Mouse (Mus musculus) limb, embryonic 13.5 days (tissue): Measurements from ENCODE around the gene Abcb6. TPM values are rescaled to one million over a fixed set of nuclear protein-coding genes. Genes with fewer than 3 reads are reported as not detected.
A peak's percentile ranks its signal among the peaks of the same experiment; 100 is the strongest.

ENCODE experiments used
- ATAC-seq: fragments of 200-750 bp; cut with Nextera tagmentation; 2 replicates; pipeline ENCODE4 v1.8.0; 2017; ENCODE audit warnings: low read depth, moderate number of reproducible peaks, moderate TSS enrichment; ENCODE audit not compliant: low FRiP score
- H3K27ac ChIP-seq: fragments of 300-500 bp; sonication (generic); 2 replicates; pipeline ENCODE4 v1.5.1; 2015; ENCODE audit warnings: inconsistent platforms, mild to moderate bottlenecking, moderate library complexity
- H3K27me3 ChIP-seq: fragments of 300-500 bp; sonication (generic); 2 replicates; pipeline ENCODE4 v1.6.1; 2015; ENCODE audit warnings: mild to moderate bottlenecking, inconsistent platforms
- H3K36me3 ChIP-seq: fragments of 300-500 bp; sonication (generic); 2 replicates; pipeline ENCODE4 v1.6.1; 2015; ENCODE audit warnings: inconsistent platforms, mild to moderate bottlenecking, moderate library complexity
- H3K4me1 ChIP-seq: fragments of 300-500 bp; sonication (generic); 2 replicates; pipeline ENCODE4 v1.6.1; 2015; ENCODE audit warnings: inconsistent platforms
- H3K4me2 ChIP-seq: fragments of 300-500 bp; sonication (generic); replicated peaks from 2 replicates; pipeline ENCODE4 v1.6.1; 2015; ENCODE audit warnings: inconsistent platforms, mild to moderate bottlenecking, moderate library complexity
- H3K4me3 ChIP-seq: fragments of 300-500 bp; sonication (generic); 2 replicates; pipeline ENCODE4 v1.5.1; 2015; ENCODE audit warnings: moderate library complexity, mild to moderate bottlenecking, inconsistent platforms
- H3K9ac ChIP-seq: fragments of 300-500 bp; sonication (generic); 2 replicates; pipeline ENCODE4 v1.6.1; 2015; ENCODE audit warnings: mild to moderate bottlenecking, inconsistent platforms
- H3K9me3 ChIP-seq: fragments of 300-500 bp; sonication (generic); 2 replicates; pipeline ENCODE4 v1.6.1; 2016; ENCODE audit warnings: inconsistent platforms
- WGBS: fragments of 180-500 bp; shearing (Covaris S2); methylation state at CpG from one replicate; pipeline ENCODE4 v1.1.7; 2015; 5-methylcytosine and 5-hydroxymethylcytosine counted together
- polyA plus RNA-seq: library from polyadenylated mRNA; unstranded; fragments of >200 nt; fragmentation: Nextera tagmentation; extraction: Ambion mirVana; gene quantifications from 2 replicates; pipeline ENCODE4 v1.2.1, GENCODE M21; 2015

The Abcb6 gene
- polyA plus RNA-seq, 1 experiment from 2014 or later = 39.5 TPM

GRCm38 (mm10) chr1:75168093-75168471, 12.1 kb downstream of the Abcb6 start:
- H3K27ac ChIP-seq = peak overlapping the region; percentile 86; the same call in 1 of the 2 replicates
- no peak; the same call in 1 of the 2 replicates for ATAC-seq
- H3K4me2 ChIP-seq = peak overlapping the region; percentile 80
- no peaks in the 10 kb centered on the region for H3K27me3 ChIP-seq
- WGBS = 10% methylated on average over 7 of the region's 7 CpGs
- H3K9ac ChIP-seq = peak overlapping the region; percentile 70
- peaks cover 34% of the 10 kb centered on the region for H3K36me3 ChIP-seq
- H3K4me1 ChIP-seq = peaks cover 9% of the 10 kb centered on the region
- H3K9me3 ChIP-seq = no peaks in the 10 kb centered on the region
- H3K4me3 ChIP-seq = peak overlapping the region; percentile 70

DNA sequence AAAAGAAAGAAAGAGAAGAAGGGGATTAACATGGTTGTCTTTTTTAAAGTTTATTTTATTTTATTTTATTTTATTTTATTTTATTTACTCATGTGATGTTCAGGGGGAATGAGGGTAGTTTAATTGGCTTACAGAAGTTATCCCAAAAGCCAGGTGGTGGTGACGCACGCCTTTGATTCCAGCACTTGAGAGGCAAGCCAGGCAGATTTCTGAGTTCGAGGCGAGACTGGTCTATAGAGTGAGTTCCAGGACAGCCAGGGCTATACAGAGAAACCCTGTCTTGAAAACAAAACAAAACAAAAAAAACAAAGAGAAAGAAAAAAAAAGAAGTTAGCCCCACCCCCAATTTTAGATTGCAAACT, 20.0 kb downstream of the Abcb6 start:
- Histone ChIP-seq H3K27ac (no peak overlapping the region), H3K27me3 (no peaks in the 10 kb centered on the region), H3K9ac (no peak overlapping the region), H3K9me3 (no peaks in the 10 kb centered on the region), H3K4me2 (no peak overlapping the region), H3K36me3 (no peaks in the 10 kb centered on the region), H3K4me1 (no peaks in the 10 kb centered on the region), H3K4me3 (no peak overlapping the region)
- 73% methylated on average over 4 of the region's 4 CpGs for WGBS
- ATAC-seq = no peak

- Histone ChIP-seq H3K4me3 (no peak overlapping the region), H3K9ac (no peak overlapping the region), H3K4me1 (no peaks in the 10 kb centered on the region), H3K27ac (no peak overlapping the region), H3K36me3 (no peaks in the 10 kb centered on the region), H3K27me3 (no peaks in the 10 kb centered on the region), H3K9me3 (no peaks in the 10 kb centered on the region), H3K4me2 (no peak overlapping the region)
- no peak for ATAC-seq
- WGBS = 65% methylated on average over 5 of the region's 5 CpGs
These were observed 20.5 kb downstream of the Abcb6 start for GRCm38 (mm10) chr1:75159540-75160255.

DNA sequence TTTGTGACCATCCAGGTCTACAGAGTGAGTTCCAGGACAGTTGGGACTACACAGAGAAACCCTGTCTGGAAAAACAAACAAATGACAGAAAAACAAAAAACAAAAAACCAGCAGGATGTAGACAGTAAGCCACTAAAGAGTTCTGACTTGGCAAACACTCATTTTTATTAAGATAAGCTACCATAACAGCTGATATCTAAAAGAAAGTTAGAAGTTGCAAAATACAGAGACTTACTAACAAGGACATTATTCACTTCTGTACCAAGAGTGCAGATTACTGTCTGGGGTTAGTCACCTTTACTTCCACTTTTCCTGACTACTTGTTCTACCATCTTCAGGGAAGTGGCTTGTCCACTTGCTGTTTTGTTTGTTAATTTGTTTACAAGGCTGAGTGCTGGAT, 21.2 kb downstream of the Abcb6 start:
- no peak for ATAC-seq
- Histone ChIP-seq H3K4me1 (no peaks in the 10 kb centered on the region), H3K4me2 (no peak overlapping the region), H3K9me3 (no peaks in the 10 kb centered on the region), H3K27ac (no peak overlapping the region), H3K27me3 (no peaks in the 10 kb centered on the region), H3K9ac (no peak overlapping the region), H3K36me3 (no peaks in the 10 kb centered on the region), H3K4me3 (no peak overlapping the region)

- Histone ChIP-seq H3K4me1 (no peaks in the 10 kb centered on the region), H3K9ac (no peak overlapping the region), H3K36me3 (no peaks in the 10 kb centered on the region), H3K27ac (no peak overlapping the region), H3K4me3 (no peak overlapping the region), H3K27me3 (no peaks in the 10 kb centered on the region), H3K4me2 (no peak overlapping the region), H3K9me3 (no peaks in the 10 kb centered on the region)
- no peak for ATAC-seq
- 67% methylated on average over 3 of the region's 3 CpGs for WGBS
These were observed 24.4 kb downstream of the Abcb6 start for GRCm38 (mm10) chr1:75155837-75156236.

GRCm38 (mm10) chr1:75148727-75149126, 31.5 kb downstream of the Abcb6 start:
- Histone ChIP-seq H3K36me3 (peaks cover 61% of the 10 kb centered on the region), H3K9me3 (no peaks in the 10 kb centered on the region), H3K9ac (no peak overlapping the region), H3K4me1 (peaks cover 8% of the 10 kb centered on the region), H3K27me3 (no peaks in the 10 kb centered on the region), H3K27ac (no peak overlapping the region), H3K4me3 (no peak overlapping the region), H3K4me2 (no peak overlapping the region)
- 89% methylated on average over 4 of the region's 4 CpGs for WGBS
- ATAC-seq = no peak

DNA sequence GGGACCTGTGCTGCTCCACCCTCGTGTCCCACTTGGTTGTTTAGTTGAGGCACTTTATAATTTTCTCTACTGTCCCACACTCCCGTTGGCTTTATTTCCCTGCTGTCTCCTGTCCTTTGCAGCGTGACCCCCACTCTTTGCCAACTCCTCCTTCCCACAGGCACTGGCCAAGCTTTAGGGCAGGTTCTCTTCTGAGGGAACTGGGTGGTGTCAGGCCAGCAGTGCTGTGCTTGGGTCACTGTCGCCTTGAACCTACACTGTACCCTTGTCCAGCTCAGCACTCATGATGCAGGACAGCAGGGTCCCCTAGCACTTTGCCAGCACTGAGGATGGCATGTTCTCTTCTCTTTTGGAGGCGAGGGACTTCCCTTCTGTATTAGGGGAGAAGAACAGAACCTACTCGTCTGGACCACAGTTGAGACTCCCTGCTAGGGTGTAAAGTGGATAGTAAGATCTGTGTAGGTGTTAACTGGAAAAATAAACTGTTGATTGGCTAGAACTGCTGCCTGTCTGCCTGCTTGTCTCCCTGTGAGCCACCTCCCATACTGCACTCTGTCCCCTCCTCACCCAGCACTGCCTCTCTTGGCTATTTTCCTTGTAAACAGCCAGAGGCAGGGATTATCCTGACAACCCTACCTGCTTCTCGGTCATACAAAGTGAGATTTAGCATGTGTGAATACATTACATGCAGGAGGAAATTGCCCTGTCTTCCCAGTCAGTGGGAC, 32.6 kb downstream of the Abcb6 start:
- H3K4me3 ChIP-seq = no peak overlapping the region
- H3K4me2 ChIP-seq = no peak overlapping the region
- no peak for ATAC-seq
- H3K9ac ChIP-seq = no peak overlapping the region
- no peak overlapping the region for H3K27ac ChIP-seq
- H3K36me3 ChIP-seq = peaks cover 61% of the 10 kb centered on the region
- peaks cover 14% of the 10 kb centered on the region for H3K4me1 ChIP-seq
- H3K27me3 ChIP-seq = no peaks in the 10 kb centered on the region
- 75% methylated on average over 7 of the region's 7 CpGs for WGBS
- H3K9me3 ChIP-seq = no peaks in the 10 kb centered on the region

DNA sequence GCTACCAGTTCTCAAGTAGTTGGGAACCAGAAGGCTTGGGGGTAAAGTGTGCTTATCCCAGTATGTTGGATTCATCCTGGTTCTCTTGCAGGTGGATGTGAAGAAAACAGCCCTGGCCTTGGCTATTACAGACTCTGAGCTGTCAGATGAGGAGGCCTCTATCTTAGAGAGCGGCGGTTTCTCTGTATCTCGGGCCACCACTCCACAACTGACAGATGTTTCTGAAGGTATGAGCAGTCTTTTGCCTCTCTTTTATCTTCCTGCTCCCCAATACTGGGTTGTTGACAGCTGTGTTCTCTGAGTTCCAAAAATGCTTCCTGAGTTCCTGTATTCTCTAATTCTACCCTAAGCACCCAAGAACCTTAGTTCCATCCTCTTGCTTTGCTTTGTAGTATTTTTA, 34.6 kb downstream of the Abcb6 start:
- WGBS = 93% methylated on average over 3 of the region's 3 CpGs
- Histone ChIP-seq H3K4me2 (no peak overlapping the region), H3K9ac (no peak overlapping the region), H3K27me3 (no peaks in the 10 kb centered on the region), H3K27ac (no peak overlapping the region), H3K4me1 (peaks cover 23% of the 10 kb centered on the region), H3K4me3 (no peak overlapping the region), H3K36me3 (peaks cover 61% of the 10 kb centered on the region), H3K9me3 (no peaks in the 10 kb centered on the region)
- no peak for ATAC-seq

GRCm38 (mm10) chr1:75142301-75143261, 37.6 kb downstream of the Abcb6 start, which contains the start of the genes Cnppd1 and Retreg2:
Gene Cnppd1, minus strand, starts transcription at chr1:75142711.
Gene Retreg2, plus strand, starts transcription at chr1:75142778.
- H3K9ac ChIP-seq = peak within 1 kb of the TSS; percentile 92
- peaks cover 60% of the 10 kb centered on the region for H3K36me3 ChIP-seq
- H3K27ac ChIP-seq = peak within 1 kb of the TSS; percentile 96
- peak; percentile 87 for ATAC-seq
- WGBS = under 1% methylated on average over 83 of the region's 91 CpGs
- peaks cover 32% of the 10 kb centered on the region for H3K4me1 ChIP-seq
- peak within 1 kb of the TSS; percentile 95 for H3K4me2 ChIP-seq
- H3K9me3 ChIP-seq = no peaks in the 10 kb centered on the region
- H3K4me3 ChIP-seq = peak within 1 kb of the TSS; percentile 88
- H3K27me3 ChIP-seq = no peaks in the 10 kb centered on the region

- under 1% methylated on average over 53 of the region's 53 CpGs for WGBS
- H3K27ac ChIP-seq = peak overlapping the region; percentile 96
These were observed 38.6 kb downstream of the Abcb6 start for GRCm38 (mm10) chr1:75141486-75142190.

DNA sequence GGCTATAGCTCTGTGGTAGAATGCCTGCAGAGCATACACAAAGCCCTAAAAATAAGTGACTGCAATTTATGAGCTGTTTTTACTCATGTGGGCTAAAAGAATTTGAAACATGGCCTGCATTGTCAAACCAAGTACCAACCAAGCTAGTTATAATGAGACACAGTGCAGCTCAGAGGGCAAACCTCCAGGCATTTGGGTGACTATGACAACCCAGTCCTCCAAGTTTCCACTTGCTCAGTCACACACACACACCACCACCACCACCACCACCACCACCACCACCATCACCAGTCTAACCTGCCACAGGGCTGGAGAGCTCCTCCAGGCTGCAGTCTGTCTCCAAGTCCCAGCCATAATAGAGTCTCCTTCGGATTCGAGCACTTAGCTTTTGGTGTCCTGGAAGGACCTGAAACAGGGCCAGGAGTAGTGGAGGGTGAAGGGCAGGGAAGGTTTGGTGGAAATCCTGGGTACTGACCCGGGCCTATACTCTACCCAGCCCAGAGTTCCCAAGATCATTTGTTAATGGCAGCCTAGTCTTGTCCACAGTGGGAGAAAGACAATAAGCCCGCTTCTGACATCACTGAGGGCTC, 39.5 kb downstream of the Abcb6 start:
- Histone ChIP-seq H3K36me3 (peaks cover 60% of the 10 kb centered on the region), H3K27ac (peak overlapping the region; percentile 96; the same call in 1 of the 2 replicates), H3K4me1 (peaks cover 32% of the 10 kb centered on the region), H3K27me3 (no peaks in the 10 kb centered on the region), H3K4me2 (peak overlapping the region; percentile 95), H3K9ac (peak overlapping the region; percentile 92), H3K9me3 (no peaks in the 10 kb centered on the region), H3K4me3 (peak overlapping the region; percentile 88)
- WGBS = 53% methylated on average over 4 of the region's 4 CpGs
- ATAC-seq = no peak

More at GRCm38 (mm10) chr1:75141486-75142190, 38.6 kb downstream of the Abcb6 start:
- peak overlapping the region; percentile 88 for H3K4me3 ChIP-seq
- H3K9me3 ChIP-seq = no peaks in the 10 kb centered on the region
- peaks cover 32% of the 10 kb centered on the region for H3K4me1 ChIP-seq
- H3K27me3 ChIP-seq = no peaks in the 10 kb centered on the region
- H3K4me2 ChIP-seq = peak overlapping the region; percentile 95
- peaks cover 60% of the 10 kb centered on the region for H3K36me3 ChIP-seq
- ATAC-seq = peak; percentile 10; the same call in 1 of the 2 replicates
- H3K9ac ChIP-seq = peak overlapping the region; percentile 92
